Mouse (Mus musculus) lung, postnatal 0 days (tissue): ENCODE measurements around the gene Timm8a2. TPM values are rescaled to one million over a fixed set of nuclear protein-coding genes. Genes with fewer than 3 reads are reported as not detected.
"Not testable (repeated sequence)": the region's sequence is repeated elsewhere in the genome, so short reads cannot be mapped to it uniquely, and the experiment has no call there.

Source experiments
- ATAC-seq: fragments of 200-750 bp; cut with Nextera tagmentation; 2 replicates; pipeline ENCODE4 v1.8.0; 2017; ENCODE audit warnings: moderate library complexity
- DNase-seq: peaks from one replicate; pipeline ENCODE4 v3.0.0-alpha.2; 2016; ENCODE audit warnings: low spot score
- H3K27ac ChIP-seq: fragments of 300-500 bp; sonication (generic); 2 replicates; pipeline ENCODE4 v1.5.1; 2014; ENCODE audit warnings: antibody characterized with exemption, mild to moderate bottlenecking, low read length, mixed read lengths
- H3K27me3 ChIP-seq: fragments of 300-500 bp; sonication (generic); replicated peaks from 2 replicates; pipeline ENCODE4 v1.6.1; 2014; ENCODE audit warnings: low read length, mixed read lengths; ENCODE audit not compliant: insufficient read depth
- H3K36me3 ChIP-seq: fragments of 300-500 bp; sonication (generic); 2 replicates; pipeline ENCODE4 v1.6.1; 2014; ENCODE audit warnings: low read length, mixed read lengths; ENCODE audit not compliant: insufficient read depth
- H3K4me1 ChIP-seq: fragments of 300-500 bp; sonication (generic); 2 replicates; pipeline ENCODE4 v1.6.1; 2014; ENCODE audit warnings: antibody characterized with exemption, low read depth, low read length, mixed read lengths; ENCODE audit not compliant: insufficient read depth
- H3K4me2 ChIP-seq: fragments of 300-500 bp; sonication (generic); replicated peaks from 2 replicates; pipeline ENCODE4 v1.6.1; 2014; ENCODE audit warnings: low read depth, mild to moderate bottlenecking, low read length, moderate library complexity, mixed read lengths
- H3K4me3 ChIP-seq: fragments of 300-500 bp; sonication (generic); 2 replicates; pipeline ENCODE4 v1.5.1; 2014; ENCODE audit warnings: low read depth, low read length
- H3K9ac ChIP-seq: fragments of 300-500 bp; sonication (generic); replicated peaks from 2 replicates; pipeline ENCODE4 v1.6.1; 2014; ENCODE audit warnings: low read depth, mild to moderate bottlenecking
- H3K9me3 ChIP-seq: fragments of 300-500 bp; sonication (generic); 2 replicates; pipeline ENCODE4 v1.6.1; 2016; ENCODE audit warnings: low read length, mixed read lengths
- CTCF ChIP-seq: IDR thresholded peaks from 2 replicates; pipeline ENCODE4 v1.5.1; 2016; ENCODE audit warnings: antibody characterized with exemption, mild to moderate bottlenecking
- EP300 ChIP-seq: IDR thresholded peaks from 2 replicates; pipeline ENCODE4 v1.6.1; 2016; ENCODE audit warnings: antibody characterized with exemption, mild to moderate bottlenecking, control low read depth
- WGBS: fragments of 180-500 bp; shearing (Covaris S2); extraction: QIAGEN DNeasy Blood & Tissue Kit; methylation state at CpG from one replicate; pipeline ENCODE4 v1.1.7; 2014; 5-methylcytosine and 5-hydroxymethylcytosine counted together
- polyA plus RNA-seq: library from polyadenylated mRNA; unstranded; fragments of >200 nt; fragmentation: Nextera tagmentation; extraction: Ambion mirVana; gene quantifications from 2 replicates; pipeline ENCODE4 v1.2.1, GENCODE M21; 2015

Timm8a2 gene
- polyA plus RNA-seq, 1 experiment from 2014 or later = not detected

- TF ChIP-seq CTCF = no peak
- TF ChIP-seq EP300 = no peak
- no peak overlapping the region for H3K4me2 ChIP-seq
- DNase-seq (peak; percentile 54), ATAC-seq (peak; percentile 60)
- H3K27ac ChIP-seq = no peak overlapping the region
- no peaks in the 10 kb centered on the region for H3K27me3 ChIP-seq
- 18% methylated on average over 4 of the region's 4 CpGs for WGBS
- no peaks in the 10 kb centered on the region for H3K36me3 ChIP-seq
- peaks cover 3% of the 10 kb centered on the region; the same call in 1 of the 2 replicates for H3K4me1 ChIP-seq
- H3K9me3 ChIP-seq = no peaks in the 10 kb centered on the region
- no peak overlapping the region for H3K9ac ChIP-seq
- no peak overlapping the region for H3K4me3 ChIP-seq
Observed at GRCm38 (mm10) chr14:122066243-122066642, 31.8 kb downstream of the Timm8a2 start.

DNA sequence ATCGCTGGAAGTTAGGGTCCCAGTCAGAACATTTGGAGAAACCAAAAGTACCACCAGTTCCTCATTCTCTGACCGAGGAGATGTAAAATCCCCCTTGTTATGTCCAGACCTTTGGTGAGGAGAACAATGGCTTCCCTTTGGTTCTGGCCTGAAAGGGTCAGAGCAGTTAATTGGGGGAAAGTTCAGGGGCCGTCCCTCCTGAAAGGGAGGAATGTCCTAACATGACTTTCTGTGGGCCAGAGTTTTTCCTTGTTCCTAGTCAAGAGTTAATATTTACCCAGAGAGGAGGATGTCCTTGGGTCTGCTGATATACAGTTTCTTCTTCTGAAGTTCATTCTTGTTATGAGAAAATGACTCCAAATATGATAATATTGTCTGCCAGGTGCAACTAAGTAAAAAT lies 33.6 kb downstream of the Timm8a2 start:
- WGBS = 60% methylated on average over 3 of the region's 3 CpGs
- not testable (repeated sequence) for H3K4me2 ChIP-seq, H3K27me3 ChIP-seq, ATAC-seq, H3K36me3 ChIP-seq, H3K27ac ChIP-seq, DNase-seq, H3K9me3 ChIP-seq, H3K4me1 ChIP-seq, H3K4me3 ChIP-seq, H3K9ac ChIP-seq

DNA sequence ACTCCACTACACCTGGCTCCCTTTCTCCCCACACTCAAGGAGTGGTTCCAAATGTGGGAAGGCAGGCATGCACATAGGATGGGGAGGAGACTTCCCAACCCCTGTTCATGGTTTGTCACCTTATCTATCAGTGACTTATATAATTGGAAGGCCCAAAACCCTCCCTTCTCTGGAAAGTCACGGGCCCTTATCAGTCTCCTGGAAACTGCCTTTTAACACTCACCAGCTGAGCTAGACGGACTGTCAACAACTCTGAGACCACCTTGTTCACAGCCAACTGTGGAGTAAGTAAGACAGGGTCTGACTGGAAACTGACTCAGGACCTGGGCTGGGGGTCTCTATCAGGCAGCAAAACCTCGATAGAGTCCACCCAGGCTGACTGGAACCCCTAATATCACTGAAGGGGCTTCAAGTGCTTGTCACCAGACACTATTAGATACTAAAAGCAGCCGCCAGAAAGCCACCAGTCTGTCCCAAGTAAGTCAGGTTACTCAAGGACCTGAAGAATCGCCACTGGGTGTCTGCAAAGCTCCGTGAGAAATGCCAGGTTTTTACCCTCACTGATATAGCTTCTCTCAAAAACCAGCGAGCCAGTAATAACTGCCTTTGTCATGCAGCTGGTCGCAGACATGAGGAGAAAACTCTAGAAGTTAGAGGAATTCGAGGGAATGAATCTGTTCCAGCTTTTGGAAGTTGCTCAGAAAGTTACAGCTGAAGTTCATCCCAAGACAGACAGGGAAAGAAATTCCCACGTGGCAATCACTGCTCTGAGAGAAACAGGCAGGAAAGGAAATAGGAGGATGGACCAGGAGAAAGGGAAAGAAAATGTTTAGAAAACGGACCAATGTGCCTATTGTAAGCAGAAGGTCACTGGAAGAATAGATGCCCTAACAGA lies 34.6 kb downstream of the Timm8a2 start:
- no peak overlapping the region for H3K27ac ChIP-seq
- DNase-seq = peak; percentile 64
- peak; percentile 27 for ATAC-seq
- no peak for TF ChIP-seq EP300
- 0 out of 2 replicates have a peak, but pooled peaks have one; percentile 5 for TF ChIP-seq CTCF
- no peaks in the 10 kb centered on the region for H3K27me3 ChIP-seq
- no peaks in the 10 kb centered on the region for H3K36me3 ChIP-seq
- no peak overlapping the region for H3K4me3 ChIP-seq
- H3K9ac ChIP-seq = 0 out of 2 replicates have a peak overlapping the region, but pooled peaks have one; percentile 12
- peaks cover 3% of the 10 kb centered on the region; the same call in 1 of the 2 replicates for H3K4me1 ChIP-seq
- H3K9me3 ChIP-seq = no peaks in the 10 kb centered on the region
- WGBS = 28% methylated on average over 11 of the region's 11 CpGs
- H3K4me2 ChIP-seq = no peak overlapping the region

- DNase-seq (no peak), ATAC-seq (no peak)
- no peaks in the 10 kb centered on the region for H3K27me3 ChIP-seq
- no peak overlapping the region for H3K4me3 ChIP-seq
- H3K27ac ChIP-seq = no peak overlapping the region
- H3K36me3 ChIP-seq = no peaks in the 10 kb centered on the region
- no peak overlapping the region for H3K9ac ChIP-seq
- H3K4me2 ChIP-seq = no peak overlapping the region
- no peaks in the 10 kb centered on the region for H3K9me3 ChIP-seq
- H3K4me1 ChIP-seq = peaks cover 3% of the 10 kb centered on the region; the same call in 1 of the 2 replicates
- WGBS = 75% methylated on average over 3 of the region's 3 CpGs
- TF ChIP-seq CTCF = no peak
- TF ChIP-seq EP300 = no peak
Observed at GRCm38 (mm10) chr14:122069948-122070347, 35.5 kb downstream of the Timm8a2 start.

DNA sequence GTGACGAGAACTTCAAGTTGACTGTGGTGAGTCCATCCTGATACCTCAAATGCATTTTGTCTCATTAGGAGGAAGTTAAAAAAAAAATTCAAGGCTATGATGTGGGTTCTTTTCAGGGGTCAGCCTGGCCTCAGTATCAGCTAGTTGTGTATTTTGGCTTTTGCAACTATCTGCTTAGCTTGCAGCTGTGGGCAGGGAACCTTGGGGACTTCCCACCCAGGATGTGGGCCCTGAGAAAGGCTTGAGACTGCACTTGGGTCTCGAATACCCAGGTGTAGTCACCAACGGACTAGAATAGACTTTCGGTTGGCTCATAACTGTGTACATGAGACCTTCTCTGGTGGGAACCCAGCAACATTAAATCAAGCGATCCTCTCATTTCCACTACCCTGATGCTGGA lies 38.9 kb downstream of the Timm8a2 start:
- 85% methylated on average over 5 of the region's 5 CpGs for WGBS
- no peak overlapping the region for H3K27ac ChIP-seq

DNA sequence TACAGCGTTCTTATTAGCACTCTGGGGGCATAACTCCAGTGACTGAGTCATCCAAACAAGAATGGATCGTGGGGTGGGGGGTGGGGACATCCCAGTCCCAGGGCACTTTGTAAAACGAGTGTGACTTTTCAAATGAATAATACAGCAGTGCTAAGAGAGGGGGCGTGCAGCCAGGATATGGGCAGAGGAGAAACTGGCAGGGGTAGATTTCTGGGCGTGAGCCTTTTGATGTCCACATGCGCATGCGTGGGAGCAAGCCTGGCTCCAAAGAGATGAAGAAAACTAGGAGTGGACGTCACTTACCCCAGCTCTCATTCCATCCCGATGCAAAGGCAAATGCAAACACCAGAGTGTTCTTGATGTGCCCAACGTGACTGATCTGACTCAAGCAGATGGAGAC lies 39.9 kb downstream of the Timm8a2 start:
- ATAC-seq (peak; percentile 53), DNase-seq (peak; percentile 27)
- Histone ChIP-seq H3K4me1 (no peaks in the 10 kb centered on the region), H3K9me3 (no peaks in the 10 kb centered on the region), H3K4me2 (no peak overlapping the region), H3K9ac (no peak overlapping the region), H3K4me3 (no peak overlapping the region), H3K36me3 (no peaks in the 10 kb centered on the region), H3K27me3 (no peaks in the 10 kb centered on the region), H3K27ac (no peak overlapping the region)
- no peak for TF ChIP-seq CTCF
- TF ChIP-seq EP300 = no peak
- whole genome bisulfite sequencing = 55% methylated on average over 10 of the region's 10 CpGs

More for the DNA sequence above, 38.9 kb downstream of the Timm8a2 start:
- DNase-seq (no peak), ATAC-seq (no peak)
- Histone ChIP-seq H3K4me3 (no peak overlapping the region), H3K36me3 (no peaks in the 10 kb centered on the region), H3K9ac (no peak overlapping the region), H3K4me2 (no peak overlapping the region), H3K9me3 (no peaks in the 10 kb centered on the region), H3K27me3 (no peaks in the 10 kb centered on the region), H3K4me1 (peaks cover 3% of the 10 kb centered on the region; the same call in 1 of the 2 replicates)
- TF ChIP-seq CTCF = no peak
- TF ChIP-seq EP300 = no peak
